Comparison of ENCODE assay signal across 15 mouse cellular contexts in the genomic region with DNA sequence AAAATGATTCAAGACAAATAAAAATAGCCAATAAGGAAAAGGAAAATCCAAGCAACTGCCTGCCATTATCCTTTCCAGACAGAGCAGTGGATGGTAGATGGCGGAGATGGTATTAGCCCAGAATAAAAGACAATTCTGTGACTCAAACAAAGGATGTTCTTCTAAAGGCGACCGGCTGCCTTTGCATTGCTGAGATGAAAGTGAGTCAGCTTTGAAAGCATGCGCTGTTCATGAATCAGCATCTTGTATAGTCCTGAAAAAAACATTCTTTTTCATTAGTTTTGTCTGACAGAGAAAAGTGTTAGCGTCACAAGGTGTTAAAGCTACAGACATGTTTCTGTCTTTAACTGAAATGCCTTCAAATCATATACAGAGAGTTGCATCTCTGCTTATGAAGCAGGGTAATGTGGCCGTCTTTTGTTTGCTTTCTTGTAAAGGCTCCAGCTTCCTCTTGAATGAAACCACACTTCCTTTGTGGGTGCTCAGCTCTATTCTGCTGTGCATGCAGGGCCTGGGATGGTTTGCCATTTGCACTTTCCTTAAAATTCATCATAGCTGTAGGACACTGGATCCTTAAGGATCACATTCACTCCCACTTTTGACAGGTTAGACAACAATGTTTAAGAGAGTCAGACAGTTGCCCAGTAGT. TPM values are rescaled to one million over a fixed set of nuclear protein-coding genes. Genes with fewer than 3 reads are reported as not detected.
A peak's percentile ranks its signal among the peaks of the same experiment; 100 is the strongest.
DNase-seq lines count a peak whose midpoint lies in the region; ATAC-seq lines count a peak whose summit lies in the region.
"Had no signal": no experiment of that assay in that cellular context is flagged by ENCODE, and none has a peak within 500 bp of the region (broad histone marks: within the 10 kb centered on the region; RNA-seq: fewer than 3 reads in every experiment).

No protein-coding gene starts in this region.

- DNase-seq in frontal cortex, postnatal 10 days (ENCODE audit: low spot score in 2 of 2): no peak
- DNase-seq in 3T3-L1 (ENCODE audit: low read depth, low spot score) (peak; percentile 83), NIH3T3 (ENCODE audit: low read depth) (peak; percentile 58)
- no peak for DNase-seq in urinary bladder, postnatal 10 days (ENCODE audit: low spot score)
- DNase-seq in ovary, postnatal 36 days (ENCODE audit: low spot score): no peak
- DNase-seq in left cerebral cortex, adult 9 months (ENCODE audit: low spot score in 2 of 2): no peak
- DNase-seq: cerebellum, postnatal 36 days; gastrocnemius, postnatal 25 days; kidney, postnatal 10 days; liver; spleen, adult 18-20 months had no signal

- ATAC-seq in frontal cortex, adult (ENCODE audit: low TSS enrichment): peak; percentile 78
- peak; percentile 84 for ATAC-seq in inflammation-experienced regulatory T-cells, adult 6 months
- ATAC-seq: hindbrain, embryonic 16.5 days; lung, postnatal 0 days had no signal

RNA-seq across cellular contexts. Expression of a gene that starts 44.4 kb away (rescaled TPM):
- polyA plus RNA-seq in inflammation-experienced regulatory T-cells, adult 6 months (2017; shearing (Covaris generic)): 10 to 100 TPM; 39.6 to 60.2 (median 48.6) TPM

Comparison
In these comparisons a context has a peak if more than half of its experiments do, and no peak if none do; other contexts are left out.
1. DNase-seq: peak in 3T3-L1 (single experiment) and NIH3T3 (single experiment); none in frontal cortex, postnatal 10 days (0 of 2), urinary bladder, postnatal 10 days (single experiment), ovary, postnatal 36 days (single experiment) and left cerebral cortex, adult 9 months (0 of 2).